13 mouse cellular contexts compared by ENCODE assay signal in genomic region chr13:6862186-6862585, GRCm38 (mm10).
"Had no signal": no experiment of that assay in that cellular context is flagged by ENCODE, and none has a peak within 500 bp of the region (broad histone marks: within the 10 kb centered on the region; RNA-seq: fewer than 3 reads in every experiment).

No protein-coding gene starts in this region.

- DNase-seq: kidney, adult 11 months; kidney, adult 9 months; kidney, postnatal 10 days; lung, adult 18-20 months; lung, postnatal 4 days; spleen, adult 18-20 months; thymus, postnatal 4 days had no signal

- H3K27ac ChIP-seq: limb, embryonic 12.5 days; liver, embryonic 14.5 days; midbrain, embryonic 10.5 days; neural tube, embryonic 15.5 days had no signal

- H3K9me3 ChIP-seq: limb, embryonic 12.5 days; midbrain, embryonic 10.5 days; neural tube, embryonic 15.5 days had no signal

- ATAC-seq: lung, postnatal 0 days had no signal

- H3K4me1 ChIP-seq: limb, embryonic 12.5 days; midbrain, embryonic 10.5 days; neural tube, embryonic 15.5 days had no signal

- H3K9ac ChIP-seq: limb, embryonic 12.5 days; liver, embryonic 14.5 days; neural tube, embryonic 15.5 days had no signal

- H3K4me2 ChIP-seq: limb, embryonic 12.5 days; neural tube, embryonic 15.5 days had no signal

- H3K4me3 ChIP-seq: limb, embryonic 12.5 days; midbrain, embryonic 10.5 days; myocyte; neural tube, embryonic 15.5 days had no signal

- H3K36me3 ChIP-seq: limb, embryonic 12.5 days; midbrain, embryonic 10.5 days; neural tube, embryonic 15.5 days had no signal

- H3K27me3 ChIP-seq: limb, embryonic 12.5 days; neural tube, embryonic 15.5 days had no signal
